Mouse (Mus musculus) right cerebral cortex, postnatal 4 days (tissue): ENCODE measurements at regions not wholly inside any gene's neighbourhood (a gene's known extent, or its start where the extent isn't known, plus 50 kb on each side); places are given as distances from the start of the nearest gene placed in this dataset.

Experiments
- DNase-seq: peaks from one replicate; pipeline ENCODE4 v3.0.0-alpha.2; 2022

DNA sequence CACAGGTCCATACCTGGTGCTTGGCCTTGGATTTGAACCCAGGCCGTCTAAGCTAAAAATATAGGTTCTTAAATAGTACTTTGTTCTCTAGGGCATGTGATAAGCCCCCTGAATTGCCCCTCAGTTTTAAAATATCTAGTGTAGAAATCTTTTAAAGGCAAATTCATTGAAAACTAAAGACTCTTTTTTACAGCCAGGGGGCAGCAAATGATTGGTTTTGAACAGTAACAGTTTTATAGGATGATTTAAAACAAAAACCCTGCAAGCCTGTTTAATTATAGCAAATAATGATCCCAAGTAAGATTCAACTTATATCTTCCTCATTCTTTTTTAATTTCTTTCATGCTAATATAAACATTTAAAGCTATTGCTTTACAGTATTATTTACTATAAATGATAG lies 58.9 kb upstream of the Fam92a start:
- peak; percentile 61 for DNase-seq
